Mouse (Mus musculus) forebrain, embryonic 12.5 days (tissue): ENCODE measurements around the gene Psmc3ip. TPM values are rescaled to one million over a fixed set of nuclear protein-coding genes. Genes with fewer than 3 reads are reported as not detected.
A peak's percentile ranks its signal among the peaks of the same experiment; 100 is the strongest.

Experiments
- ATAC-seq: fragments of 200-750 bp; cut with Nextera tagmentation; 2 replicates; pipeline ENCODE4 v1.8.0; 2017; ENCODE audit warnings: moderate TSS enrichment; ENCODE audit not compliant: low FRiP score
- H3K27ac ChIP-seq: fragments of 300-500 bp; sonication (generic); 2 replicates; pipeline ENCODE4 v1.5.1; 2016; ENCODE audit warnings: mild to moderate bottlenecking
- H3K27me3 ChIP-seq: fragments of 300-500 bp; sonication (generic); 2 replicates; pipeline ENCODE4 v1.6.1; 2016; ENCODE audit warnings: mild to moderate bottlenecking
- H3K36me3 ChIP-seq: fragments of 300-500 bp; sonication (generic); replicated peaks from 2 replicates; pipeline ENCODE4 v1.6.1; 2016; ENCODE audit warnings: mild to moderate bottlenecking
- H3K4me1 ChIP-seq: fragments of 300-500 bp; sonication (generic); 2 replicates; pipeline ENCODE4 v1.6.1; 2016
- H3K4me2 ChIP-seq: fragments of 300-500 bp; sonication (generic); 2 replicates; pipeline ENCODE4 v1.6.1; 2016; ENCODE audit warnings: mild to moderate bottlenecking, moderate library complexity
- H3K4me3 ChIP-seq: fragments of 300-500 bp; sonication (generic); replicated peaks from 2 replicates; pipeline ENCODE4 v1.5.1; 2016; ENCODE audit warnings: mild to moderate bottlenecking
- H3K9ac ChIP-seq: fragments of 300-500 bp; sonication (generic); 2 replicates; pipeline ENCODE4 v1.6.1; 2016; ENCODE audit warnings: mild to moderate bottlenecking
- H3K9me3 ChIP-seq: fragments of 300-500 bp; sonication (generic); 2 replicates; pipeline ENCODE4 v1.6.1; 2016
- WGBS: fragments of 180-500 bp; shearing (Covaris S2); methylation state at CpG from one replicate; pipeline ENCODE4 v1.1.7; 2016; 5-methylcytosine and 5-hydroxymethylcytosine counted together
- polyA plus RNA-seq: library from polyadenylated mRNA; unstranded; fragments of >200 nt; fragmentation: Nextera tagmentation; extraction: Ambion mirVana; gene quantifications from 2 replicates; pipeline ENCODE4 v1.2.1, GENCODE M21; 2016

The Psmc3ip gene
- polyA plus RNA-seq, 1 experiment from 2014 or later = 62.1 TPM

- Histone ChIP-seq H3K4me2 (no peak overlapping the region), H3K36me3 (0 out of 2 replicates have a peak, but pooled peaks cover 8% of the 10 kb centered on the region), H3K27ac (no peak overlapping the region), H3K4me3 (no peak overlapping the region), H3K9me3 (no peaks in the 10 kb centered on the region), H3K4me1 (peaks cover 19% of the 10 kb centered on the region), H3K27me3 (no peaks in the 10 kb centered on the region), H3K9ac (no peak overlapping the region)
- 90% methylated on average over 4 of the region's 4 CpGs for WGBS
- ATAC-seq = no peak
These were observed 15.9 kb upstream of the Psmc3ip start for GRCm38 (mm10) chr11:101111178-101111577.

GRCm38 (mm10) chr11:101110708-101111107, 15.5 kb upstream of the Psmc3ip start:
- H3K4me2 ChIP-seq = no peak overlapping the region
- H3K27ac ChIP-seq = no peak overlapping the region
- no peaks in the 10 kb centered on the region for H3K27me3 ChIP-seq
- H3K9me3 ChIP-seq = no peaks in the 10 kb centered on the region
- H3K4me3 ChIP-seq = no peak overlapping the region
- H3K4me1 ChIP-seq = peaks cover 15% of the 10 kb centered on the region
- H3K36me3 ChIP-seq = 0 out of 2 replicates have a peak, but pooled peaks cover 8% of the 10 kb centered on the region
- H3K9ac ChIP-seq = no peak overlapping the region
- 71% methylated on average over 5 of the region's 5 CpGs for WGBS
- ATAC-seq = no peak

- no peak overlapping the region for H3K4me2 ChIP-seq
- 74% methylated on average over 4 of the region's 4 CpGs for WGBS
- no peak for ATAC-seq
These were observed 14.1 kb upstream of the Psmc3ip start for GRCm38 (mm10) chr11:101109351-101109750.

GRCm38 (mm10) chr11:101103011-101103410, 7.8 kb upstream of the Psmc3ip start:
- H3K9ac ChIP-seq = no peak overlapping the region
- ATAC-seq = no peak
- H3K27ac ChIP-seq = no peak overlapping the region
- WGBS = 94% methylated on average over 5 of the region's 5 CpGs
- no peaks in the 10 kb centered on the region for H3K4me1 ChIP-seq
- H3K27me3 ChIP-seq = no peaks in the 10 kb centered on the region
- H3K36me3 ChIP-seq = peaks cover 62% of the 10 kb centered on the region
- no peaks in the 10 kb centered on the region for H3K9me3 ChIP-seq
- no peak overlapping the region for H3K4me2 ChIP-seq
- H3K4me3 ChIP-seq = no peak overlapping the region

More at GRCm38 (mm10) chr11:101109351-101109750, 14.1 kb upstream of the Psmc3ip start:
- no peak overlapping the region for H3K9ac ChIP-seq
- H3K27me3 ChIP-seq = no peaks in the 10 kb centered on the region
- H3K36me3 ChIP-seq = 0 out of 2 replicates have a peak, but pooled peaks cover 12% of the 10 kb centered on the region
- no peak overlapping the region for H3K27ac ChIP-seq
- no peaks in the 10 kb centered on the region for H3K9me3 ChIP-seq
- peaks cover 4% of the 10 kb centered on the region; the same call in 1 of the 2 replicates for H3K4me1 ChIP-seq
- no peak overlapping the region for H3K4me3 ChIP-seq

- H3K4me2 ChIP-seq = no peak overlapping the region
- no peak overlapping the region for H3K27ac ChIP-seq
- 91% methylated on average over 8 of the region's 8 CpGs for WGBS
- H3K4me1 ChIP-seq = peaks cover 19% of the 10 kb centered on the region
- H3K4me3 ChIP-seq = no peak overlapping the region
- H3K9me3 ChIP-seq = no peaks in the 10 kb centered on the region
- peaks cover 70% of the 10 kb centered on the region for H3K36me3 ChIP-seq
- H3K27me3 ChIP-seq = no peaks in the 10 kb centered on the region
- no peak overlapping the region for H3K9ac ChIP-seq
- no peak for ATAC-seq
These were observed 3.0 kb upstream of the Psmc3ip start for GRCm38 (mm10) chr11:101098231-101098630.

GRCm38 (mm10) chr11:101094930-101095313, 314 bp downstream of the Psmc3ip start:
- no peaks in the 10 kb centered on the region for H3K27me3 ChIP-seq
- peak overlapping the region; percentile 56; the same call in 1 of the 2 replicates for H3K27ac ChIP-seq
- peak; percentile 50 for ATAC-seq
- peaks cover 72% of the 10 kb centered on the region for H3K36me3 ChIP-seq
- WGBS = 1% methylated on average over 18 of the region's 18 CpGs
- peak overlapping the region; percentile 72 for H3K4me2 ChIP-seq
- peaks cover 19% of the 10 kb centered on the region for H3K4me1 ChIP-seq
- H3K9me3 ChIP-seq = no peaks in the 10 kb centered on the region
- peak overlapping the region; percentile 74 for H3K9ac ChIP-seq
- peak overlapping the region; percentile 74 for H3K4me3 ChIP-seq

GRCm38 (mm10) chr11:101089931-101090330, 5.3 kb downstream of the Psmc3ip start:
- no peak overlapping the region for H3K9ac ChIP-seq
- ATAC-seq = no peak
- H3K27ac ChIP-seq = no peak overlapping the region
- no peaks in the 10 kb centered on the region for H3K27me3 ChIP-seq
- 84% methylated on average over 1 of the region's 1 CpGs for whole genome bisulfite sequencing
- peaks cover 61% of the 10 kb centered on the region for H3K36me3 ChIP-seq
- H3K4me2 ChIP-seq = no peak overlapping the region
- no peak overlapping the region for H3K4me3 ChIP-seq
- peaks cover 46% of the 10 kb centered on the region for H3K4me1 ChIP-seq
- H3K9me3 ChIP-seq = no peaks in the 10 kb centered on the region

- ATAC-seq = no peak; the same call in 1 of the 2 replicates
- Histone ChIP-seq H3K36me3 (peaks cover 49% of the 10 kb centered on the region), H3K4me3 (peak overlapping the region; percentile 84), H3K9me3 (no peaks in the 10 kb centered on the region), H3K27me3 (no peaks in the 10 kb centered on the region), H3K27ac (peak overlapping the region; percentile 91; the same call in 1 of the 2 replicates), H3K9ac (peak overlapping the region; percentile 89), H3K4me1 (peaks cover 45% of the 10 kb centered on the region), H3K4me2 (peak overlapping the region; percentile 98)
- 13% methylated on average over 8 of the region's 8 CpGs for WGBS
These were observed 7.6 kb downstream of the Psmc3ip start for GRCm38 (mm10) chr11:101087682-101088055.

- Histone ChIP-seq H3K36me3 (peaks cover 43% of the 10 kb centered on the region), H3K27ac (peak within 1 kb of the TSS; percentile 91), H3K27me3 (no peaks in the 10 kb centered on the region), H3K4me2 (peak within 1 kb of the TSS; percentile 98), H3K4me1 (peaks cover 45% of the 10 kb centered on the region), H3K9me3 (no peaks in the 10 kb centered on the region), H3K9ac (peak within 1 kb of the TSS; percentile 89), H3K4me3 (peak within 1 kb of the TSS; percentile 84)
- ATAC-seq = peak; percentile 86
- 1% methylated on average over 52 of the region's 52 CpGs for WGBS
These were observed 8.2 kb downstream of the Psmc3ip start, which contains the start of gene Mlx for GRCm38 (mm10) chr11:101086756-101087681. Mlx (plus strand) TSS chr11:101087277.

GRCm38 (mm10) chr11:101086323-101086674, 8.9 kb downstream of the Psmc3ip start:
- WGBS = 85% methylated on average over 6 of the region's 6 CpGs
- H3K4me3 ChIP-seq = peak overlapping the region; percentile 84; the same call in 1 of the 2 replicates
- H3K27ac ChIP-seq = peak overlapping the region; percentile 91
- ATAC-seq = no peak
- H3K27me3 ChIP-seq = peaks cover 2% of the 10 kb centered on the region
- peaks cover 52% of the 10 kb centered on the region for H3K4me1 ChIP-seq
- peaks cover 35% of the 10 kb centered on the region for H3K36me3 ChIP-seq
- H3K9me3 ChIP-seq = no peaks in the 10 kb centered on the region
- peak overlapping the region; percentile 42; the same call in 1 of the 2 replicates for H3K9ac ChIP-seq
- H3K4me2 ChIP-seq = peak overlapping the region; percentile 98

GRCm38 (mm10) chr11:101085617-101086322, 9.5 kb downstream of the Psmc3ip start:
- H3K27me3 ChIP-seq = peaks cover 7% of the 10 kb centered on the region
- H3K4me1 ChIP-seq = peaks cover 54% of the 10 kb centered on the region
- peaks cover 30% of the 10 kb centered on the region for H3K36me3 ChIP-seq
- H3K9ac ChIP-seq = peak overlapping the region; percentile 42; the same call in 1 of the 2 replicates
- H3K4me2 ChIP-seq = no peak overlapping the region
- H3K4me3 ChIP-seq = no peak overlapping the region
- no peak for ATAC-seq
- 92% methylated on average over 18 of the region's 18 CpGs for WGBS
- H3K9me3 ChIP-seq = no peaks in the 10 kb centered on the region
- H3K27ac ChIP-seq = no peak overlapping the region; the same call in 1 of the 2 replicates

- Histone ChIP-seq H3K4me2 (no peak overlapping the region), H3K9me3 (no peaks in the 10 kb centered on the region), H3K27me3 (peaks cover 17% of the 10 kb centered on the region), H3K36me3 (peaks cover 20% of the 10 kb centered on the region), H3K9ac (no peak overlapping the region), H3K4me3 (no peak overlapping the region), H3K27ac (no peak overlapping the region), H3K4me1 (peaks cover 56% of the 10 kb centered on the region)
- 93% methylated on average over 12 of the region's 12 CpGs for WGBS
- ATAC-seq = no peak
These were observed 10.4 kb downstream of the Psmc3ip start for GRCm38 (mm10) chr11:101084811-101085210.
